Mouse (Mus musculus): ENCODE results near the gene Armc8. TPM values are rescaled to one million over a fixed set of nuclear protein-coding genes. Genes with fewer than 3 reads are reported as not detected.
A peak's percentile ranks its signal among the peaks of the same experiment; 100 is the strongest.
"Not testable (repeated sequence)": the region's sequence is repeated elsewhere in the genome, so short reads cannot be mapped to it uniquely, and the experiment has no call there.

Armc8 gene
- 10 to 100 TPM; 64.0 to 65.2 TPM for total RNA-seq (2021)

- intact Hi-C loops (cut with DNase I), result no loop called here
- DNase-seq, result peak; percentile 92
Measured at GRCm38 (mm10) chr9:99568347-99569070, at the start of gene Armc8. Armc8 (minus strand) TSS chr9:99568899.

GRCm38 (mm10) chr9:99612202-99612601 lies 43.5 kb upstream of the Armc8 start, which contains the start of gene A4gnt:
A4gnt (plus strand) TSS chr9:99612502.
- intact Hi-C loops (cut with DNase I), result no loop called here
- DNase-seq, result no peak

- no peak for DNase-seq
- intact Hi-C loops (cut with DNase I), result no loop called here
Measured at GRCm38 (mm10) chr9:99603566-99603965, 34.9 kb upstream of the Armc8 start.

- DNase-seq; intact Hi-C loops (cut with DNase I): not testable (repeated sequence)
Measured at GRCm38 (mm10) chr9:99599127-99599526, 30.4 kb upstream of the Armc8 start.

- intact Hi-C loops (cut with DNase I), result no loop called here
- DNase-seq, result no peak
Measured at GRCm38 (mm10) chr9:99591144-99591543, 22.4 kb upstream of the Armc8 start.

- intact Hi-C loops (cut with DNase I), result loop anchor here (5.0 kb wide), 1 partner anchor 75 kb away; no protein-coding TSS in a partner anchor
- DNase-seq, result peak; percentile 53
Measured at GRCm38 (mm10) chr9:99587505-99588202, 19.0 kb upstream of the Armc8 start.

GRCm38 (mm10) chr9:99580655-99581054 lies 12.0 kb upstream of the Armc8 start:
- peak; percentile 18 for DNase-seq
- intact Hi-C loops (cut with DNase I), result no loop called here

- intact Hi-C loops (cut with DNase I), result no loop called here
Measured at GRCm38 (mm10) chr9:99575677-99576480, 7.2 kb upstream of the Armc8 start, which contains the start of gene Dbr1. Dbr1 (plus strand) TSS chr9:99575799.

GRCm38 (mm10) chr9:99569071-99569397 lies 335 bp upstream of the Armc8 start:
- DNase-seq, result peak; percentile 9
- intact Hi-C loops (cut with DNase I), result no loop called here

More at GRCm38 (mm10) chr9:99575677-99576480, 7.2 kb upstream of the Armc8 start, which contains the start of gene Dbr1:
- peak; percentile 91 for DNase-seq

GRCm38 (mm10) chr9:99568023-99568346 lies 714 bp downstream of the Armc8 start:
- DNase-seq, result peak; percentile 52
- intact Hi-C loops (cut with DNase I), result no loop called here

- DNase-seq, result peak; percentile 11
- intact Hi-C loops (cut with DNase I), result no loop called here
Measured at GRCm38 (mm10) chr9:99563714-99564113, 5.0 kb downstream of the Armc8 start.

GRCm38 (mm10) chr9:99560389-99560788 lies 8.3 kb downstream of the Armc8 start:
- no peak for DNase-seq
- intact Hi-C loops (cut with DNase I), result no loop called here

GRCm38 (mm10) chr9:99559557-99559904 lies 9.2 kb downstream of the Armc8 start:
- intact Hi-C loops (cut with DNase I), result no loop called here
- DNase-seq, result no peak

- intact Hi-C loops (cut with DNase I), result no loop called here
Measured at GRCm38 (mm10) chr9:99558824-99559556, 9.7 kb downstream of the Armc8 start.

GRCm38 (mm10) chr9:99557580-99558300 lies 11.0 kb downstream of the Armc8 start:
- intact Hi-C loops (cut with DNase I), result no loop called here
- no peak for DNase-seq

More at GRCm38 (mm10) chr9:99558824-99559556, 9.7 kb downstream of the Armc8 start:
- no peak for DNase-seq

- no peak for DNase-seq
- intact Hi-C loops (cut with DNase I), result no loop called here
Measured at GRCm38 (mm10) chr9:99555253-99555652, 13.4 kb downstream of the Armc8 start.

- DNase-seq, result no peak
- intact Hi-C loops (cut with DNase I), result no loop called here
Measured at GRCm38 (mm10) chr9:99554052-99554451, 14.6 kb downstream of the Armc8 start.

GRCm38 (mm10) chr9:99553049-99553448 lies 15.7 kb downstream of the Armc8 start:
- intact Hi-C loops (cut with DNase I), result no loop called here
- no peak for DNase-seq

GRCm38 (mm10) chr9:99552068-99552467 lies 16.6 kb downstream of the Armc8 start:
- DNase-seq, result no peak
- intact Hi-C loops (cut with DNase I), result no loop called here

GRCm38 (mm10) chr9:99546259-99546658 lies 22.4 kb downstream of the Armc8 start:
- DNase-seq, result no peak
- intact Hi-C loops (cut with DNase I), result no loop called here
